Mouse (Mus musculus) lung, adult 2 months (tissue): Measurements from ENCODE around the gene Atp9a.

Experiments
- CTCF ChIP-seq: fragments of 200-500 bp; IDR thresholded peaks from 2 replicates; pipeline ENCODE4 v1.5.1; 2011; ENCODE audit warnings: mild to moderate bottlenecking, low read length, control low read depth; ENCODE audit not compliant: insufficient read depth
- POLR2A ChIP-seq: fragments of 200-500 bp; IDR thresholded peaks from 2 replicates; pipeline ENCODE4 v1.6.1; 2011; ENCODE audit warnings: low read depth, mild to moderate bottlenecking, control low read depth, low read length, borderline replicate concordance; ENCODE audit errors: extremely low read depth

DNA sequence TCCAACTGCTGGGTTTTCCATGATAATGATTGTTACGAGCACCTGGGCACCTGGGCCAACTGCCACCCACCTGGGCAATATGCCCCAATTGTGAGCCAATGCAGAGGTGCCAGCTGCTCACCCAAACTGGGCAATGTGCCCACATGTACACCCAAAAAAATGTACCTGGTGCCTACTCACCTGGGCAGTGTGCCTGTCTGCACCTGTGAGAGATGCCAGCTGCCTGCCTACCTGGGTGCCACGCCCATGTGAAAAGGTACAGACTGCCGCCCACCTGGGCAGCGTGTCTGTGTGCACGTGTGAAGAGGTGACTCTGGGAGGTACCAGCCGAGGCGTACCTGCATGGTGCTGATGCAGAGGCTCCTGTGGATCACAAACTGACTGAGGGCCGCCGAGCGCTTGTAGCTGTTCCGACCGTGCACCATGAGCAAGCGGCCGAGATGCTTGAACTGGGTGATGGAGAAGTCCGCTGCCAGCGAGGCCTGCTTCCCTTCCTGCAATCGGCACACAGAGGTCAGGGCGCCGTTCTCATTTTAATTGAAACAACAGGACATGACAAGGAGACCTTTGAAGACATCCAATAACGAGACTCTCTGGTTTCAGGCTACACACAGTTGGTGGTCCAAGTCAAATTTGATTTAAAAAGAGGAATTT is 98.6 kb downstream of the Atp9a start:
- TF ChIP-seq CTCF (no peak), POLR2A (no peak)
